Mouse (Mus musculus): ENCODE data around the gene Mrpl48. TPM values are rescaled to one million over a fixed set of nuclear protein-coding genes. Genes with fewer than 3 reads are reported as not detected.

Gene Mrpl48
- total RNA-seq, 2 experiments from 2014 or later = 73.3 to 78.9 TPM

DNA sequence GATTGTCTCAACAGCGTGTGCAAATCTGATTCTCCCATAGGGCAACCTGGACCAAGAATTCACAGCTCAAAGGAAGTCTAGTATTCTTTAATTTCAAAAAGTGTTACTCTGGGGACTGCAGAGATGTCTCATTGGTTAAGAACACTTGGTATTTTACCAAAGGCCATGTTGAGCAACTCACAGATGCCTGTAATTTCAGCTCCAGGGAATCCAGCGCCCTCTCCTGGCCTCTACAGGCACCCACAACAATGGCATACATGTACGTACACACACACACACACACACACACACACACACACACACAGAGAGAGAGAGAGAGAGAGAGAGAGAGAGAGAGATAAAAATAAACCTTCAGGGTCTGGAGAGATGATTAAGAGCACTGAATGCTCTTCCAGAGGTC, 85.9 kb downstream of the Mrpl48 start:
- Histone ChIP-seq H3K27ac (no peak overlapping the region), H3K4me3 (no peak overlapping the region)
- intact Hi-C loops (cut with DNase I) = no loop called here
- no peak for DNase-seq (ENCODE audit: extremely low spot score in 1 of 2, low spot score in 2 of 2)
- no peak for TF ChIP-seq CTCF (IDR thresholded peaks at IDR 0.05)

- TF ChIP-seq CTCF (IDR thresholded peaks at IDR 0.05) = peak; percentile 98
- intact Hi-C loops (cut with DNase I) = loop anchor here (1.0 to 2.0 kb wide), 3 partner anchors 116 to 344 kb away; no protein-coding TSS in a partner anchor
- Histone ChIP-seq H3K4me3 (no peak overlapping the region), H3K27ac (no peak overlapping the region)
- peak; percentile 64 to 87 for DNase-seq (ENCODE audit: extremely low spot score in 1 of 2, low spot score in 2 of 2)
These were observed 87.3 kb downstream of the Mrpl48 start for GRCm38 (mm10) chr7:100520663-100521285.

GRCm38 (mm10) chr7:100520204-100520603, 87.9 kb downstream of the Mrpl48 start:
- H3K4me3 ChIP-seq = no peak overlapping the region
- H3K27ac ChIP-seq = no peak overlapping the region
- no peak for DNase-seq (ENCODE audit: extremely low spot score in 1 of 2, low spot score in 2 of 2)
- intact Hi-C loops (cut with DNase I) = loop anchor here (1.0 to 2.0 kb wide), 3 partner anchors 117 to 344 kb away; no protein-coding TSS in a partner anchor
- no peak for TF ChIP-seq CTCF (IDR thresholded peaks at IDR 0.05)

DNA sequence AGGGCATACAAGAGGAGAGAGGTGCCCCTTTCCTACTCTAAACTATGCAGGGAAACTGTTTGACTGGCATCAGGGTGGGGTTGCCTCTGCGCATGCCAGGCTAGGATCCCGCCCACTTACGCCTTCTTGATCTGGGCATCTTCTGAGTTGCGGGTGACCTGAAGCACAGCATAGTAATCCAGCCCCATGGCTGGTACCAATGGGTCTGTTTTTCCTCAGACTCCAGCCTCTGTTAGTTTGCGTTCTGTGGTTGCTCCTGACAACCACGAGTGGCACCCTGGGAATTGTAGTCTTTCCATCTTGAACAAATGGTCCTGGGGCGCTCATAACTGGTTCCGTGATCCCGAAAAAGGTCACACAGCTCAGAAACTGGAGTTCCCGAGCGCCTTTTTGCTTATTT, 93.5 kb downstream of the Mrpl48 start, which contains the start of gene Dnajb13:
Dnajb13 (minus strand) TSS at position 388 of the 400 bp plus-strand sequence.
- Histone ChIP-seq H3K27ac (no peak within 1 kb of the TSS), H3K4me3 (no peak within 1 kb of the TSS)
- no peak for TF ChIP-seq CTCF (IDR thresholded peaks at IDR 0.05)
- intact Hi-C loops (cut with DNase I) = no loop called here
- no peak for DNase-seq (ENCODE audit: extremely low spot score in 1 of 2, low spot score in 2 of 2)

DNA sequence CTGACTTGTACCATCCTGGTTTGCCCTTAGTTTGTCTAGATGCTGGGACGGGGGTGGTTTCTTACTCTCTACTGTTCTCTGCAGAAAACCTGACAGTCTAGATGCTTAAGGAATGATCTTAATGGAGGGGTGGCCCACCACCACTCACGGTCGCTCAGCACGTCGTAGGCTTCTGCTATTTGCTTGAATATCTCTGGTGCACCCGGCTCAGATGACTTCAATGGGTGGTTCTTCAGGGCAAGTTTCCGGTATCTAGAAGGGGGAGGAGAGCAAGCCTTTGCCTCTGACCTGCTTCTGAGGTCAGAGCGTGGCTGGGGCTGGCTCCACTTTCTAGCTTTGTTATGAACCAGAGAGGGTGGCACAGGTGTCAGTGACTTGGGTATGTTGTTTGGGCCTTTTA, 96.5 kb downstream of the Mrpl48 start:
- DNase-seq (ENCODE audit: extremely low spot score in 1 of 2, low spot score in 2 of 2) = no peak
- TF ChIP-seq CTCF (IDR thresholded peaks at IDR 0.05) = no peak

GRCm38 (mm10) chr7:100508670-100509069, 99.4 kb downstream of the Mrpl48 start:
- H3K4me3 ChIP-seq = no peak overlapping the region
- no peak overlapping the region for H3K27ac ChIP-seq
- intact Hi-C loops (cut with DNase I) = no loop called here

More for the DNA sequence above, 96.5 kb downstream of the Mrpl48 start:
- intact Hi-C loops (cut with DNase I) = no loop called here
- no peak overlapping the region for H3K4me3 ChIP-seq
- H3K27ac ChIP-seq = no peak overlapping the region

GRCm38 (mm10) chr7:100506494-100506893, 101.6 kb downstream of the Mrpl48 start:
- DNase-seq (ENCODE audit: extremely low spot score in 1 of 2, low spot score in 2 of 2) = no peak
- no peak for TF ChIP-seq CTCF (IDR thresholded peaks at IDR 0.05)
- intact Hi-C loops (cut with DNase I) = no loop called here
- Histone ChIP-seq H3K4me3 (no peak overlapping the region), H3K27ac (no peak overlapping the region)

More at GRCm38 (mm10) chr7:100508670-100509069, 99.4 kb downstream of the Mrpl48 start:
- no peak for DNase-seq (ENCODE audit: extremely low spot score in 1 of 2, low spot score in 2 of 2)
- no peak for TF ChIP-seq CTCF (IDR thresholded peaks at IDR 0.05)

GRCm38 (mm10) chr7:100504740-100505487, 103.2 kb downstream of the Mrpl48 start:
- H3K4me3 ChIP-seq = no peak overlapping the region
- intact Hi-C loops (cut with DNase I) = no loop called here
- H3K27ac ChIP-seq = no peak overlapping the region
- no peak for TF ChIP-seq CTCF (IDR thresholded peaks at IDR 0.05)
- no peak for DNase-seq (ENCODE audit: extremely low spot score in 1 of 2, low spot score in 2 of 2)

DNA sequence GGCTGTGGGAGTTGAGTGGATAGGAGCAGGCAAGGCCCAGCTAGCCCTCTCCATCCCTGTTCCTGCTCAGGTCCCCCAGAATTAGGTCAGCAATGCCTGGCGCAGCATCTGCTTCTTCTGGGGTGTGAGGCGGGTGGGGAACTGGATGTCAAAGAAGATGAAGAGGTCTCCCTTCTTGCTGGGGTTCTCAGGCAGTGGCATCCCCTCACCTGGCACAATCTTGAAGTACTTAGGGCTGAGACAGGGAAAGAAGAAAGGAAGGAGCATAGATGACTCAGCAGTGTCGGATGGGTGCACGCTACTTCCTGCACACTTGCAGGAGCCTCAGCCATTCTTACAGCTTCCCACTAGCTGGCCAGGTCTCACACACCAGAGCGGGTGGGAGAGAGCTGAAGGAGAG, 105.0 kb downstream of the Mrpl48 start:
- TF ChIP-seq CTCF (IDR thresholded peaks at IDR 0.05) = no peak
- Histone ChIP-seq H3K4me3 (no peak overlapping the region), H3K27ac (no peak overlapping the region)
- no peak for DNase-seq (ENCODE audit: extremely low spot score in 1 of 2, low spot score in 2 of 2)
- intact Hi-C loops (cut with DNase I) = no loop called here

- Histone ChIP-seq H3K4me3 (no peak overlapping the region), H3K27ac (no peak overlapping the region)
- no peak for TF ChIP-seq CTCF (IDR thresholded peaks at IDR 0.05)
- DNase-seq (ENCODE audit: extremely low spot score in 1 of 2, low spot score in 2 of 2) = no peak
- intact Hi-C loops (cut with DNase I) = no loop called here
These were observed 105.7 kb downstream of the Mrpl48 start for GRCm38 (mm10) chr7:100502374-100502922.

DNA sequence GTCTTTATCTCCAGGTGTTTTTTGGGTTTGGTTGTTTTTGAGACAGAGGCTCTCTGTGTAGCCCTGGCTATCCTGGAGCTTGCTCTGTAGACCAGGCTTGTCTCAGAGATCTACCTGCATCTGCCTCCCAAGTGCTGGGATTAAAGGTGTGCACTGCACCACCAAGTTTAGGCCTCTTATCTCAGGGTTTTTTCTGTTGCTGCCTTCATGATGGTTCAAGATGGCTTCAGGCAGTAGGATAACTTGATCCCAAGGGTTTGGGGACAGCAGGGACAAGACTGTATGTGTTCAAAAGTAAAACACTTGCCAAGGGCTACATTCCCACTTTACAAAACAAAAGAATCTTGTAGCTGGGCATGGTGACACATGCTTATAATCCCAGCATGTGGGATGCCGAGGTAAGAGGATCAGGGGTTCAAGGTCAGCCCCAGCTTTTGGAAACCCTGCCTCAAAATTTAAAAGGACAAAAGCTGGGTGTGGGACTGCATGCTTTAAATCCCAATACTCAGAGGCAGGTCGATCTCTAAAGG, 106.2 kb downstream of the Mrpl48 start:
- no peak for DNase-seq (ENCODE audit: extremely low spot score in 1 of 2, low spot score in 2 of 2)
- Histone ChIP-seq H3K4me3 (no peak overlapping the region), H3K27ac (no peak overlapping the region)
- intact Hi-C loops (cut with DNase I) = no loop called here
- no peak for TF ChIP-seq CTCF (IDR thresholded peaks at IDR 0.05)

All from left cerebral cortex, adult 2 months (tissue).